Mouse (Mus musculus): ENCODE data around the gene Ctso.

DNA sequence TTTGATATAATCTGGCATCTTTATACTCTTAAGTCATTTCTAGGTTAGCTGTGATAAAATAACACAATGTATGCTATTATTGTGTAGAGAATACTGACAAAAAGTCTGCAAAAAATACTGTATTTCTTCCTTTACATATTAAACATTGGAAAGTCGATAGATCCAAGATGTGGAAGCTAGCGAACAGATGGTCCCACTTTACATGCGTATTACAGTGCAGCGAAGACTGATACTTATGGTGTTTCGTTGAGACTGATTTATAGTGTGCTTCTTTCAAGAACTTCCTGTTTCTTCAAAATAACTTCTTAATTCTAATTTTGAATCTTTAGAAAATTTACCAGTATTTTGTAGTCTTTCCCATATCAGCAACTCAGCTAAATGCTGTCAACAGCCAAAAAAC is 25.1 kb downstream of the Ctso start:
- TF ChIP-seq CTCF (IDR thresholded peaks at IDR 0.05; ENCODE audit: extremely low read depth, insufficient read length, insufficient replicate concordance, low read depth, low read length): no peak
- TF ChIP-seq POLR2A (IDR thresholded peaks at IDR 0.05; ENCODE audit: low read depth, low read length): no peak

All from small intestine, adult 2 months (tissue).